Mouse (Mus musculus) CH12.LX (cell line): ENCODE measurements at regions not wholly inside any gene's neighbourhood (a gene's known extent, or its start where the extent isn't known, plus 50 kb on each side); places are given as distances from the start of the nearest gene placed in this dataset.

Source experiments
- DNase-seq: peaks from one replicate; pipeline ENCODE4 v3.0.0-alpha.2; 2013; ENCODE audit errors: extremely low read depth
- H3K27ac ChIP-seq: 2 replicates; pipeline ENCODE4 v1.5.1; 2012; ENCODE audit warnings: low read depth, mild to moderate bottlenecking, control low read depth, moderate library complexity; ENCODE audit not compliant: insufficient read depth
- H3K27me3 ChIP-seq: replicated peaks from 2 replicates; pipeline ENCODE3; 2012; ENCODE audit warnings: inconsistent platforms
- H3K36me3 ChIP-seq, 2 experiments: replicated peaks in 1 of 2; 2 replicates each; pipeline versions ENCODE3 to v1.6.1; 2012; ENCODE audit warnings: inconsistent platforms in 1 of 2, low read length in 1 of 2, mild to moderate bottlenecking in 1 of 2, mixed read lengths in 1 of 2, moderate library complexity in 1 of 2; ENCODE audit not compliant: control insufficient read depth in 1 of 2, insufficient read depth in 1 of 2
- H3K4me1 ChIP-seq, 2 experiments: 2 replicates each; pipeline ENCODE4 v1.6.1; 2012; ENCODE audit warnings: inconsistent platforms in 1 of 2, moderate library complexity in 1 of 2; ENCODE audit not compliant: insufficient read depth in 2 of 2, control insufficient read depth in 1 of 2
- H3K4me2 ChIP-seq: 2 replicates; pipeline ENCODE4 v1.6.1; 2012; ENCODE audit warnings: low read depth, mild to moderate bottlenecking, control low read depth; ENCODE audit not compliant: poor library complexity, insufficient read depth, severe bottlenecking
- H3K4me3 ChIP-seq, 3 experiments: fragments of 150-350 bp in 1 of 3; sonication (generic) in 1 of 3; replicated peaks in 1 of 3; 2 replicates each; pipeline versions ENCODE3 to v1.5.1; 2011 to 2012; ENCODE audit warnings: low read depth in 2 of 3, low read length in 2 of 3, mild to moderate bottlenecking in 2 of 3, moderate library complexity in 2 of 3, control low read depth in 1 of 3, improper control_type of control experiment in 1 of 3, inconsistent platforms in 1 of 3, mixed read lengths in 1 of 3; ENCODE audit not compliant: poor library complexity in 1 of 3
- H3K79me2 ChIP-seq: replicated peaks from 2 replicates; pipeline ENCODE4 v1.6.1; 2012; ENCODE audit warnings: mild to moderate bottlenecking, moderate library complexity; ENCODE audit not compliant: control insufficient read depth, poor library complexity, insufficient read depth, severe bottlenecking; ENCODE audit errors: extremely low read depth
- H3K9ac ChIP-seq: 2 replicates; pipeline ENCODE4 v1.6.1; 2012; ENCODE audit warnings: low read depth, mild to moderate bottlenecking, control low read depth, moderate library complexity; ENCODE audit not compliant: insufficient read depth
- H3K9me3 ChIP-seq: replicated peaks from 2 replicates; pipeline ENCODE3; 2012; ENCODE audit warnings: low read length, inconsistent platforms, mixed read lengths
- BHLHE40 ChIP-seq: IDR thresholded peaks from 2 replicates; pipeline ENCODE4 v1.6.1; 2011; ENCODE audit warnings: mild to moderate bottlenecking, low read depth, low read length, improper control_type of control experiment
- CHD1 ChIP-seq: IDR thresholded peaks from 2 replicates; pipeline ENCODE4 v1.6.1; 2012; ENCODE audit warnings: low read depth, low read length, improper control_type of control experiment, inconsistent platforms
- CTCF ChIP-seq, 2 experiments: IDR thresholded peaks in 1 of 2; conservative IDR thresholded peaks in 1 of 2; 2 replicates each; pipeline ENCODE4 v1.5.1; 2011 to 2012; ENCODE audit warnings: low read depth in 2 of 2, low read length in 2 of 2, improper control_type of control experiment in 1 of 2, inconsistent platforms in 1 of 2, mild to moderate bottlenecking in 1 of 2, moderate library complexity in 1 of 2
- ETS1 ChIP-seq: conservative IDR thresholded peaks from 2 replicates; pipeline ENCODE4 v1.6.1; 2012; ENCODE audit warnings: low read depth, mild to moderate bottlenecking, inconsistent platforms, low read length, improper control_type of control experiment, moderate library complexity
- GABPA ChIP-seq: IDR thresholded peaks from 2 replicates; pipeline ENCODE4 v1.6.1; 2012; ENCODE audit warnings: low read depth, low read length, improper control_type of control experiment, inconsistent platforms; ENCODE audit not compliant: insufficient replicate concordance
- JUN ChIP-seq: IDR thresholded peaks from 2 replicates; pipeline ENCODE4 v1.6.1; 2011; ENCODE audit warnings: low read depth, mild to moderate bottlenecking, low read length, improper control_type of control experiment, moderate library complexity; ENCODE audit not compliant: insufficient read depth
- KAT2A ChIP-seq: IDR thresholded peaks from 2 replicates; pipeline ENCODE4 v1.6.1; 2012; ENCODE audit warnings: low read length, improper control_type of control experiment, inconsistent platforms; ENCODE audit not compliant: insufficient replicate concordance
- MEF2A ChIP-seq: IDR thresholded peaks from 2 replicates; pipeline ENCODE4 v1.6.1; 2014; ENCODE audit warnings: low read depth, mild to moderate bottlenecking, inconsistent platforms, low read length, improper control_type of control experiment, borderline replicate concordance
- MYC ChIP-seq: IDR thresholded peaks from 2 replicates; pipeline ENCODE4 v1.6.1; 2011; ENCODE audit warnings: low read depth, mild to moderate bottlenecking, improper control_type of control experiment, low read length
- NELFE ChIP-seq: IDR thresholded peaks from 2 replicates; pipeline ENCODE4 v1.6.1; 2011; ENCODE audit warnings: low read depth, low read length, improper control_type of control experiment
- POLR2AphosphoS2 ChIP-seq: IDR thresholded peaks from 2 replicates; pipeline ENCODE4 v1.6.1; 2011; ENCODE audit warnings: low read depth, low read length, improper control_type of control experiment
- RAD21 ChIP-seq: IDR thresholded peaks from 2 replicates; pipeline ENCODE4 v1.6.1; 2011; ENCODE audit warnings: low read depth, mild to moderate bottlenecking, low read length, improper control_type of control experiment, moderate library complexity
- RCOR1 ChIP-seq: conservative IDR thresholded peaks from 2 replicates; pipeline ENCODE4 v1.6.1; 2012; ENCODE audit warnings: low read depth, mild to moderate bottlenecking, inconsistent platforms, low read length, improper control_type of control experiment
- SIN3A ChIP-seq: IDR thresholded peaks from 2 replicates; pipeline ENCODE4 v1.6.1; 2012; ENCODE audit warnings: low read length, improper control_type of control experiment, inconsistent platforms
- UBTF ChIP-seq: IDR thresholded peaks from 2 replicates; pipeline ENCODE4 v1.6.1; 2012; ENCODE audit warnings: low read depth, mild to moderate bottlenecking, inconsistent platforms, low read length, improper control_type of control experiment, moderate library complexity
- USF1 ChIP-seq: IDR thresholded peaks from 2 replicates; pipeline ENCODE4 v1.6.1; 2014; ENCODE audit warnings: low read depth, mild to moderate bottlenecking, inconsistent platforms, low read length, improper control_type of control experiment
- USF2 ChIP-seq: conservative IDR thresholded peaks from 2 replicates; pipeline ENCODE4 v1.6.1; 2011; ENCODE audit warnings: low read depth, low read length, improper control_type of control experiment
- ZC3H11A ChIP-seq: IDR thresholded peaks from 2 replicates; pipeline ENCODE4 v1.6.1; 2012; ENCODE audit warnings: low read depth, mild to moderate bottlenecking, inconsistent platforms, low read length, improper control_type of control experiment
- ZMIZ1 ChIP-seq: IDR thresholded peaks from 2 replicates; pipeline ENCODE4 v1.6.1; 2012; ENCODE audit warnings: low read depth, mild to moderate bottlenecking, inconsistent platforms, low read length, improper control_type of control experiment
- dilution Hi-C: fragments of 300-500 bp; cut with MboI; formaldehyde crosslinking; loops from 2 replicates; pipeline ENCODE4 v1.14.3; 2020; ENCODE audit warnings: low sequenced_read_pairs; ENCODE audit not compliant: extremely low pct_unique_long_range_greater_than_20kb, extremely low pct_ligation_motif_present
- in situ Hi-C: fragments of 300-500 bp; cut with MboI; formaldehyde crosslinking; loops from 3 replicates; pipeline ENCODE4 v1.14.3; 2019; ENCODE audit warnings: low sequenced_read_pairs, low pct_ligation_motif_present, low pct_unique_long_range_greater_than_20kb, mixed read lengths

DNA sequence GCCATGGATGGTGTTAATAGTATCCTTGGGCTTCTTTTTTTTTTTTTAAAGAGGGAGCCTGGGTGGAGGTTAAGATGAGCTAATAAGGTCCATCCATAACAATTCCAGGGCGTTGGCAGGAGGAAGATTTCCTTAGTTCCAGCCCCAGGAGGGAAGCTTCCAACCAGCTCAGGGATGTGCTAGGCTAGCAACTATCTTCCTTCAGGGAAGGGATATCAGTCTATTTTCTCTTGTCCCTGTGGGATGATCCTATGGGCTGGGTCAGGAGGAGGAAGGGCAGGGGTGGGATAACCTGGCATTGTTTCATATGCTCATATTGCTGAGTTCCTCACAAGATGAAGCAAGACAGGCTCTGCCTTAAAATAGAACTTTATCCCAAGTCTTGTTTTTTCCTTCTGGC lies 98.0 kb upstream of the Foxa2 start:
- in situ Hi-C loops, result loop anchor here (25.0 kb wide), 1 partner anchor 217 kb away; no protein-coding TSS in a partner anchor
- TF ChIP-seq USF1, result no peak
- no peak for TF ChIP-seq SIN3A
- no peak for TF ChIP-seq MEF2A
- TF ChIP-seq ZC3H11A, result no peak
- no peak for TF ChIP-seq RAD21
- no peak for TF ChIP-seq CHD1
- no peak for TF ChIP-seq UBTF
- TF ChIP-seq POLR2AphosphoS2, result no peak
- no peak for TF ChIP-seq JUN
- TF ChIP-seq MYC, result no peak
- TF ChIP-seq CTCF (conservative IDR thresholded peaks at IDR 0.05 in 1 of 2, IDR thresholded peaks at IDR 0.05 in 1 of 2; ENCODE audit: low read depth in 2 of 2, low read length in 2 of 2), result no peak
- TF ChIP-seq KAT2A, result no peak
- TF ChIP-seq BHLHE40, result no peak
- no peak for TF ChIP-seq ETS1
- TF ChIP-seq GABPA, result no peak
- TF ChIP-seq USF2, result no peak
- no peak for TF ChIP-seq ZMIZ1
- no peak for TF ChIP-seq NELFE

DNA sequence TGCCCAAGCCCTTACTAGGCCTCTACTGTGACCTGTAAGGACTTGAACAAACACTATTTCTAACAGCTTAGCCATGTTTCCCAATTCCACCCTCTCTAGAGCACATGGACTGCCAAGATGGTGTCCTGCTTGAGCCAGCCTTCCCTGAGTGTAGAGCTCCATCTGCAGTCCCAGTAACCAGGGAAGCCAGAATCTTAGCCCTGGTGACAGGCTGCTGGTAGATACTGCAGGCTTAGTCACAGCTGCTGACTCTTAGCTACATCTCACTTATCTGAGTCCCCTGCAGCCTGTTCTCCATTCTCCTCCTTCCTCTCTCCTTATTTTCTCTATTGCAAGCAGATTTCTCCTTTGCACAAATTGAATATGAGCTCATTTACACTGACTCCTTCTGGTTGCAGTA lies 101.5 kb upstream of the Foxa2 start:
- Histone ChIP-seq H3K36me3 (no peaks in the 10 kb centered on the region), H3K9me3 (no peaks in the 10 kb centered on the region), H3K4me1 (no peaks in the 10 kb centered on the region), H3K27ac (no peak overlapping the region), H3K9ac (no peak overlapping the region), H3K4me2 (no peak overlapping the region), H3K4me3 (no peak overlapping the region), H3K27me3 (peaks cover 36% of the 10 kb centered on the region), H3K79me2 (no peaks in the 10 kb centered on the region)
- in situ Hi-C loops, result loop anchor here (25.0 kb wide), 1 partner anchor 214 kb away; no protein-coding TSS in a partner anchor
- TF ChIP-seq RCOR1 (no peak), BHLHE40 (no peak), JUN (no peak)
- DNase-seq, result no peak
- dilution Hi-C loops, result no loop called here

More for the DNA sequence above, 98.0 kb upstream of the Foxa2 start:
- Histone ChIP-seq H3K27me3 (peaks cover 47% of the 10 kb centered on the region), H3K27ac (no peak overlapping the region), H3K4me1 (no peaks in the 10 kb centered on the region), H3K9me3 (no peaks in the 10 kb centered on the region), H3K36me3 (no peaks in the 10 kb centered on the region), H3K4me2 (no peak overlapping the region), H3K79me2 (no peaks in the 10 kb centered on the region), H3K4me3 (no peak overlapping the region), H3K9ac (no peak overlapping the region)
- dilution Hi-C loops, result no loop called here
- DNase-seq, result no peak
